Mouse (Mus musculus) limb, embryonic 14.5 days (tissue): ENCODE data around the gene Oscar. TPM values are rescaled to one million over a fixed set of nuclear protein-coding genes. Genes with fewer than 3 reads are reported as not detected.

Source experiments
- ATAC-seq: fragments of 200-750 bp; cut with Nextera tagmentation; 2 replicates; pipeline ENCODE4 v1.8.0; 2017; ENCODE audit warnings: low read depth, moderate number of reproducible peaks, moderate TSS enrichment; ENCODE audit not compliant: low FRiP score
- DNase-seq: peaks from one replicate; pipeline ENCODE4 v3.0.0-alpha.2; 2015; ENCODE audit warnings: low spot score
- H3K27ac ChIP-seq: fragments of 300-500 bp; sonication (generic); replicated peaks from 2 replicates; pipeline ENCODE4 v1.5.1; 2014; ENCODE audit warnings: low read depth, mild to moderate bottlenecking, low read length, moderate library complexity, mixed read lengths
- H3K27me3 ChIP-seq: fragments of 300-500 bp; sonication (generic); 2 replicates; pipeline ENCODE4 v1.6.1; 2014; ENCODE audit warnings: low read length, mixed read lengths; ENCODE audit not compliant: control insufficient read depth, insufficient read depth
- H3K36me3 ChIP-seq: fragments of 300-500 bp; sonication (generic); 2 replicates; pipeline ENCODE4 v1.6.1; 2014; ENCODE audit warnings: mild to moderate bottlenecking, low read length, moderate library complexity, mixed read lengths; ENCODE audit not compliant: control insufficient read depth, insufficient read depth
- H3K4me1 ChIP-seq: fragments of 300-500 bp; sonication (generic); 2 replicates; pipeline ENCODE4 v1.6.1; 2014; ENCODE audit warnings: antibody characterized with exemption, low read length, mixed read lengths; ENCODE audit not compliant: control insufficient read depth, insufficient read depth
- H3K4me2 ChIP-seq: fragments of 300-500 bp; sonication (generic); replicated peaks from 2 replicates; pipeline ENCODE4 v1.6.1; 2014; ENCODE audit warnings: low read depth, mild to moderate bottlenecking, low read length, moderate library complexity; ENCODE audit not compliant: severe bottlenecking
- H3K4me3 ChIP-seq: fragments of 300-500 bp; sonication (generic); replicated peaks from 2 replicates; pipeline ENCODE4 v1.5.1; 2014; ENCODE audit warnings: low read length
- H3K9ac ChIP-seq: fragments of 300-500 bp; sonication (generic); 2 replicates; pipeline ENCODE4 v1.6.1; 2014; ENCODE audit warnings: mild to moderate bottlenecking, low read depth, low read length, moderate library complexity; ENCODE audit not compliant: severe bottlenecking
- H3K9me3 ChIP-seq: fragments of 300-500 bp; sonication (generic); 2 replicates; pipeline ENCODE4 v1.6.1; 2016; ENCODE audit warnings: low read length; ENCODE audit not compliant: control insufficient read depth
- POLR2A ChIP-seq: fragments of 200-500 bp; IDR thresholded peaks from 2 replicates; pipeline ENCODE4 v1.8.0; 2012; ENCODE audit warnings: inconsistent platforms, mild to moderate bottlenecking, moderate library complexity, borderline replicate concordance; ENCODE audit not compliant: insufficient read depth, insufficient read length; ENCODE audit errors: extremely low read depth
- WGBS: fragments of 180-500 bp; shearing (Covaris S2); extraction: QIAGEN DNeasy Blood & Tissue Kit; methylation state at CpG from one replicate; pipeline ENCODE4 v1.1.7; 2014; 5-methylcytosine and 5-hydroxymethylcytosine counted together
- polyA plus RNA-seq, 2 experiments: library from polyadenylated mRNA; depleted of rRNA in 1 of 2; stranded (reverse) in 1 of 2; unstranded in 1 of 2; fragments of >200 nt; fragmentation: Nextera tagmentation in 1 of 2; extraction: Ambion mirVana in 1 of 2; gene quantifications; 2 replicates each; pipeline versions ENCODE4 v1.2.1 to v1.2.3; 2012 to 2014

Gene Oscar
- polyA plus RNA-seq, 2 experiments: 0.40 to 1.1 TPM

DNA sequence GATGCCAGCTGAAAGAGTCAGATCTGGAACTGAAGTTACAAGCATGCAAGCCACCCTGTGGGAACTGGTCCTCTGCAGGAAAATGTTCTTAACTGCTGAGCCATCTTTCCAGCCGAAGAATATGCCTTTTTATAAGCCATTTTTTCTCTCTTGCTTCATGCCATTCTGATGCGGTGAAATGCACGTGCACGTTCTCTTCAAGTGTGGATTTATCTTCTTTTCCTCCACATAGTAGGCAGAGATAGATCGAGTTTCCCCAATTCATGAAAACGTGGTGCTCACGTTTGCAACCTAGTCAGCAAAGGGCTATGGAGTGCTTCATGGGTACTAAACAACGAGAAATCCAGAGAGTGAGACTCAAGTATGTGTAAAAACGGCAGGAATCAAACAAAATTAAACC lies 27.9 kb upstream of the Oscar start:
- no peak for TF ChIP-seq POLR2A
- Histone ChIP-seq H3K4me2 (peak overlapping the region; percentile 47), H3K27me3 (no peaks in the 10 kb centered on the region), H3K4me3 (peak overlapping the region; percentile 95), H3K9ac (no peak overlapping the region), H3K36me3 (peaks cover 31% of the 10 kb centered on the region), H3K27ac (no peak overlapping the region), H3K4me1 (peaks cover 23% of the 10 kb centered on the region), H3K9me3 (no peaks in the 10 kb centered on the region)
- ATAC-seq: no peak
- WGBS: 25% methylated on average over 9 of the region's 9 CpGs
- DNase-seq: no peak

DNA sequence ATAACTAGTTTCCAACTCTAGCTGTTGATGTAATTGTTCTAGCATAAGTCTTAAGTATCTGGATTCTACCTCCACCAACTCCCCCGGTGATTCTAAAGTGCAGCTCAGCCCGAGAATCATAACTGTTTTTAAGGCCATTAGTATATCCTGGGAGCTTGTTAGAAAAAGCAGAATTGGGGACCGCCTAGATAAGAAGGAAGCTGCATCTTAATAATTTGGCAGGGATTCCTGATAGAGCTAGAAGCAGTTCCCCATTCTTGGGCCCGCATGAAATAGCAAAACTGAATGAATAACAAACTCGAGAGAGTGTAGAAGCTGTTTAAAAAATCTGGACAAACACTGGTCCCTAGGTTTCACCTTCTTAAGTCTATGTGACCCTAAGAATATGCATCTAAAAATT lies 27.5 kb upstream of the Oscar start:
- no peak overlapping the region for H3K27ac ChIP-seq
- no peak overlapping the region for H3K4me3 ChIP-seq
- peaks cover 19% of the 10 kb centered on the region for H3K4me1 ChIP-seq
- no peak for TF ChIP-seq POLR2A
- no peak overlapping the region for H3K4me2 ChIP-seq
- H3K27me3 ChIP-seq: no peaks in the 10 kb centered on the region
- ATAC-seq (no peak), DNase-seq (no peak)
- H3K9me3 ChIP-seq: no peaks in the 10 kb centered on the region
- WGBS: 70% methylated on average over 5 of the region's 5 CpGs
- no peak overlapping the region for H3K9ac ChIP-seq
- H3K36me3 ChIP-seq: peaks cover 31% of the 10 kb centered on the region

DNA sequence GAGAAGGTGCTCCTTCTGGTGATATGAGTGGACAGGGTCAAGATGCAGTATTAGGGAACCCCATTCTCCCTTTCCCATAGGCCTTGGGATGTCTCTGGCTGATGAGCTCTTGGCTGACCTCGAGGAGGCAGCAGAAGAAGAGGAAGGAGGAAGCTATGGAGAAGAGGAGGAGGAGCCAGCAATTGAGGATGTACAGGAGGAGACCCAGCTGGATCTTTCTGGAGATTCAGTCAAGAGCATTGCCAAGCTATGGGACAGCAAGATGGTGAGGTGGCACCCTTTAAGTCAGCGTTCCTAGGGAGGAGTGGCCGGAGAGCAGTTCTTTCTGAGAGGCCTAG lies 14.5 kb upstream of the Oscar start:
- ATAC-seq: no peak
- DNase-seq: no peak
- H3K27ac ChIP-seq: no peak overlapping the region
- 66% methylated on average over 3 of the region's 3 CpGs for WGBS
- H3K4me2 ChIP-seq: peak overlapping the region; percentile 96
- TF ChIP-seq POLR2A: no peak
- H3K9ac ChIP-seq: peak overlapping the region; percentile 71
- H3K36me3 ChIP-seq: peaks cover 23% of the 10 kb centered on the region
- no peaks in the 10 kb centered on the region for H3K27me3 ChIP-seq
- H3K4me1 ChIP-seq: peaks cover 20% of the 10 kb centered on the region
- no peaks in the 10 kb centered on the region for H3K9me3 ChIP-seq
- peak overlapping the region; percentile 72 for H3K4me3 ChIP-seq

DNA sequence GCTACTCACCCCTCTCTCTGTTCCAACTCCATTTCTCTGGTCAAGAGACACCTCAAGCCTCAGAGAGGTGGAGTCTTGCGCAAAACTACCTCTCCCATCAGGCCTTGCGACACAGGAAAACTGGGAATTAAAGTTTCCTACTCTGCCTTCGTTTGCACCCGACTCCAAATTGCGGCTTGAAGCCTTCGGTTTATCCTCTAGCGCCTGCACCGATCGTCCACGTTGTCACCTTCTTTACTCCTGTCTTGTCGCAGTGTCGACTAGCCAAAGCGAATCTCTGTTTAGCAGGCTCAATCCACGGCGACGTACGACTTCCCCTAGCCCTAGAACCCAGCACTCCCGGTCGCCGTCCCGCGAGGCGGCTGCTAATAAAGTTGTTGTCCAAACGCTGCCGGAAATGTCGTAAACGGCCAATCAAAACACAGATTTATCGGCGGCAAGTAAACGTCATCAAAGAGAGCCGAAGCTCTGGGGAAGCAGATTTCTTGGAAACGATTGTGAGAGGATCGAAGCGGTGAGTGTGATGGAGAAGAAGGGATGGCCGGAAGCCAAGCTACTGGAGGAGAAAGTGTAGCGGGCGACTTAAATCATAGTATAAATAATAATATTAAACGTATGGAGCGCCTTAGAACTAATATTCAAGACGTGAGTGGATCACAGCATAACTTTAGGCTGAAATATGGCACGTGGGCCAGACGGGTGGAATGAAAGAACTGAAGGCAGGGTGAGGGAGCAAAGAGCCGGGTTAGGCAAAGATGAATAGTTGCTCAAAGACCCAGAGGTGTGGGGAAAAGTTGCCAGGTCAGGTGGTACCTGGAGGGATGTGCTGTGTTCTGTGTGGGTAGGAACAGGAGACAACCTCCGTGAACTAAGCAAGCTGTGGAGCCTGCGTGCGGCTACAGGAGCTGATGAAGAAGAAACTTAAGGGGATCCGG lies 13.9 kb upstream of the Oscar start, which contains the start of the genes Tfpt and Prpf31:
TSS of gene Tfpt (minus strand) at position 387 of the 935 bp plus-strand sequence.
TSS of gene Prpf31 (plus strand) at position 443 of the 935 bp plus-strand sequence.
- Histone ChIP-seq H3K4me1 (peaks cover 20% of the 10 kb centered on the region), H3K4me3 (peak within 1 kb of the TSS; percentile 72), H3K36me3 (peaks cover 19% of the 10 kb centered on the region), H3K27me3 (no peaks in the 10 kb centered on the region), H3K9ac (peak within 1 kb of the TSS; percentile 71), H3K4me2 (peak within 1 kb of the TSS; percentile 96), H3K27ac (peak within 1 kb of the TSS; percentile 82), H3K9me3 (no peaks in the 10 kb centered on the region)
- WGBS: under 1% methylated on average over 47 of the region's 47 CpGs
- DNase-seq: peak; percentile 94
- TF ChIP-seq POLR2A: 0 out of 2 replicates have a peak, but pooled peaks have one; percentile 10
- peak; percentile 94 for ATAC-seq

DNA sequence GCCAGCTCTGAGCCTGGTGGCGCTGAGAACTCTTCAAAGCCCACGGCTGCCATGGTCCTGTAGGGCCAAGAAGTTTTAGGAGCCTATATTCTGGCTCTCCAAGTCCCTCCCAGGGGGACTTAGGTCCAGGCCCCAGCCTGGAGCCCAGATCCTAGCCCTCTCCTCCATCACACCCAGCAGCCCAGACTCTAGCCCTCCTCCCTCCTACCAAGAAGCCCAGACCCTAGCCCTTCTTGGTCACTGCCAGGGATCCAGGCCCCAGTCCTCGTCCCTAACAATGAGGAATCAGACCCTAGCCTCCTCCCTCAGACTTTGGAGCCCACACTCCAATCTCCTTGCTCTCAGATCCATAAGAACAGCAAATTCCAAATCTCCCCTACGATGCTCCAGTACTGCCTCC lies 13.1 kb upstream of the Oscar start:
- TF ChIP-seq POLR2A: no peak
- WGBS: 28% methylated on average over 4 of the region's 4 CpGs
- H3K4me1 ChIP-seq: peaks cover 20% of the 10 kb centered on the region
- no peaks in the 10 kb centered on the region for H3K27me3 ChIP-seq
- peak overlapping the region; percentile 72 for H3K4me3 ChIP-seq
- H3K9me3 ChIP-seq: no peaks in the 10 kb centered on the region
- no peak for ATAC-seq
- no peak for DNase-seq
- H3K9ac ChIP-seq: peak overlapping the region; percentile 71
- H3K27ac ChIP-seq: no peak overlapping the region
- peak overlapping the region; percentile 95 for H3K4me2 ChIP-seq
- peaks cover 20% of the 10 kb centered on the region for H3K36me3 ChIP-seq
